Mouse (Mus musculus): ENCODE measurements at regions not wholly inside any gene's neighbourhood (a gene's known extent, or its start where the extent isn't known, plus 50 kb on each side); places are given as distances from the start of the nearest gene placed in this dataset.

- TF ChIP-seq CTCF (conservative IDR thresholded peaks at IDR 0.05; ENCODE audit: insufficient read depth, insufficient read length, low read depth, low read length) (no peak), POLR2A (IDR thresholded peaks at IDR 0.05; ENCODE audit: low read depth, low read length) (no peak)
Observed at GRCm38 (mm10) chr1:98350725-98351124, 70.2 kb upstream of the Slco6d1 start.
